Mouse (Mus musculus): ENCODE measurements around the gene Fam129b.
A peak's percentile ranks its signal among the peaks of the same experiment; 100 is the strongest.

Gene Fam129b

DNA sequence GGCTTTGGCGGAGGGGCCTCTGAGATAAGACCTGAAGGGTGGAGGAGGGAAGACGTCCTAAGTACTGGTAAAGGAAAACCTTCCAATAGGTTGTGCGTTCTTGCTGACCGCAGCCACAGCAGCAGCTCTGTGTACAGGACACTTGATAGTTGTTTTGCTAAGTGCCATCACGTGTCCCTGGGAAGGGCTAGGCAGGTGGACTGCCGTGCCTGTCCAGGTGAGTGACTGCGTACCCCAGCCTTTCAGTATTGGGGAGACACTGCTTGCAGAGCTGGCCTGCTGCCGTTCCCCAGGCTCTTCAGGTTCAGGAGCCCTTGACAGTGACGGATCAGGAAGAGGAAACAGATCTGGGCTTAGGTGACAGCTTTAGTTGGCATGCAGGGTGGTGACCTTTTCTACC lies 15.4 kb downstream of the Fam129b start:
- no peak for DNase-seq (ENCODE audit: low read depth, low spot score)

GRCm38 (mm10) chr2:32892490-32892889 lies 16.6 kb downstream of the Fam129b start:
- no peak for DNase-seq (ENCODE audit: low read depth, low spot score)

DNA sequence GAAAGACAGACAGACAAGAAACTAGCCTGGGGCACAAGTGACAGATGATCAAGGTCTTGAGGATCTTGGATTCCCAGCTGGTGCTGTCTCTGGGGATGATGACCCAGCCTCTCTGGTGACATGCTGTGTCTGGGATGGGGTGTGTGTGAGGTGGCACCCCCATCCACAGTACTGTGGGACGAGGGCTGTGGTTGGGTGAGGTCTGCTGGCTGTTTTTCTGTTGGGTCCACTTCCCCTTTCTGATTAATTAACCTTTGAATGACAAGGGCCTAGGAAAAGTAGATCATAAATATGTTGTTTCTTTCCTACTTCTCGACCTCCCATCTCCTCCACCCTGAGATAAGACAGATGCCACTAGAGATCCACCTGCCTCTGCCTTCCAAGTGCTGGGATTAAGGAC lies 18.2 kb downstream of the Fam129b start:
- DNase-seq (ENCODE audit: low read depth, low spot score), result no peak

DNA sequence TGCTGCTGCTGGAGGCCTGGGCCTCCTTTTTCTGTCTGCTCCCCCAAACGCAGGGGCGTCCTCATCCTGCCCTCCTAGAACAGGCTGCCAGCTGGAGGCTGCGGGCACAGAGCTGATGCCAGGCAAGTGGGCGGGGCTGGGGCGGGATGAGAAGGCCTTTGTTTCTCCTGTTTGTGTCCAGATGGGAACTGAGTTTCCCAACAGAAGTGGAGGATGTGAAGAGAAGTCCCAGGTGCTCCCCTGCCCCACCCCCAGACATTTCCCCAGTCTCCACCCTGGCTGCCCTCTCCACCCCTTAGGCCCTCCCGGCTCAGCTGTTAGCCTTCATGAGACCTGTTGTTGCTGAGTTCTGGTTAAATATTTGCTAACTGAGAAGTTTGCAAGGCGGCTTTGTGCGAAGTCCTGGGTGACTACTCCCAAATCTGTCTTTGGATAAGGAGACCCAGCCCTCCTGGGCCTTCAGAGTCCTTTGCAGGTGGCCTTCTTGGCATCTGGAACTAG lies 19.7 kb downstream of the Fam129b start:
- no peak for DNase-seq (ENCODE audit: low read depth, low spot score)

DNA sequence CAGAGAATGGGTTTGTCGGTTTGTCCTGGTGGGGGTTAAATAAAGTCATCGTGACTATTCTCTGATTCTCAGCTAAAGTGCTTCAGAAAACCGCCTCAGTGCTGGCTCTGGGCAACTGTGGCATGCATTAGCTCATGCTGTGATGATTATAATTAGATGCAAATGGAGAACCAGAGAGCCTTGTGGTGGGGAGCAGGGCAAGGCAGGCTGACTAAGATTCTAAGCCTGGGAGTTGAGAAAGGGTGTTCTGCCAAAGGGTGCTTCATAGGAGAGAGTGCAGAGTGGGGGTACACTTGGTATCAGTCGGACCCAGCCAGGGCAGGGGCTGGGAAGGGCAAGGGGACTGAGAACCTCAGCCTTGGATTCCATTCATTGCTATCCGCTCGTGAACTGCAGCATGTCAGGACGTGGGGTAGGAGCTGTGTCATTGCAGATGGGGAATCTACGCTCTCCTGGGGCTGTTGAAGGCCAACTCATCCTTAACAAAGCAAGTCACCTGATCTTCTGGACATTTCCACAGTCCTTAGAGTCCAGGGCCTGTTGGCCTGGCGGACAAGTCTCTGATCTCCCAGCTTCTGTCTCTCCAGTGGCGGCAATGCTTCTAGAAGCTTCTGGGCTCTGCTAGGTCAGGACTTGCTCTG lies 20.7 kb downstream of the Fam129b start:
- DNase-seq (ENCODE audit: low read depth, low spot score), result no peak

GRCm38 (mm10) chr2:32898983-32899382 lies 23.1 kb downstream of the Fam129b start:
- DNase-seq (ENCODE audit: low read depth, low spot score), result no peak

- DNase-seq (ENCODE audit: low read depth, low spot score), result no peak
Observed at GRCm38 (mm10) chr2:32902126-32902525, 26.2 kb downstream of the Fam129b start.

- DNase-seq (ENCODE audit: low read depth, low spot score), result no peak
Observed at GRCm38 (mm10) chr2:32903470-32903869, 27.6 kb downstream of the Fam129b start.

DNA sequence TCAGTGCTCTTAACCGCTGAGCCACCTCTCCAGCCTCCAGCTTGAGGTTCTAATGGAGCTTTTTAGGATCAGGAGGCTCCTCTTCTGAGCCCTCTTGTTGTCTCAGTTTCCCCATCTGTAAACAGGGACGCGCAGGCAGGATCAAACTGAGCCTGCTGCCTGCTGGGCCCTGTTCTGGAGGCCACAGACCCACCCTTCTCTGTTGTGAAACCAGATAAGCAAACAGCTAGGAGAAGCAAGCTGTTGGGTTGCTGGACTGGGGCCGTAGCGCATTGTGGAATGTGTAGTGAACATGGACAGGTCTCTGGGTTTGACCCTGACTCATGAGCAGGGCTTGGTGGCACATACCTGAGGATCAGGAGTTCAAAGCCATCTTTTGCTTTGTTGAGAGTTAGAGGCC lies 28.7 kb downstream of the Fam129b start:
- no peak for DNase-seq (ENCODE audit: low read depth, low spot score)

GRCm38 (mm10) chr2:32905297-32905696 lies 29.4 kb downstream of the Fam129b start:
- no peak for DNase-seq (ENCODE audit: low read depth, low spot score)

GRCm38 (mm10) chr2:32907442-32907841 lies 31.5 kb downstream of the Fam129b start:
- no peak for DNase-seq (ENCODE audit: low read depth, low spot score)

DNA sequence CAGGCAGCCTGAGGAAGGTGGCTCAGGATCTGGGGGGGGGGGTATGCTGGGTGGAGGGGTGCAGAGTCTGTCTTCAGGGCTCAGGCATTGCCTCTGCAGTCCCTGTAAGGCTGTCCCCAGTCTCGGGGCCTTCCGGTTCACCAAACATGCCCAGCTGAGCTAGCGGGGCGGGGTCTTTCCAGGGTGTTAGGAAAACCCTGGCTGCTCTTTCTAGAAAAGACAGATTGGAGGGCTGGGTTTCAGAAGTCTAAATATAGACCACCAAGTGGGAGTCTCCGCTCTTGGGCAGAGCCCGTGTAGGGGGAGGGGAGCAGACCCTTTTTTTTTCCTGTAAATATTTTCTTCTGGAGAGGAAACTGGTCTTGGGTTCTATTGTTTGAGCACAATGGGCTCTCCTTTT lies 32.4 kb downstream of the Fam129b start:
- DNase-seq (ENCODE audit: low read depth, low spot score), result no peak

- no peak for DNase-seq (ENCODE audit: low read depth, low spot score)
Observed at GRCm38 (mm10) chr2:32908796-32909195, 32.9 kb downstream of the Fam129b start.

- no peak for DNase-seq (ENCODE audit: low read depth, low spot score)
Observed at GRCm38 (mm10) chr2:32911639-32912182, 35.8 kb downstream of the Fam129b start.

- DNase-seq (ENCODE audit: low read depth, low spot score), result peak; percentile 80
Observed at GRCm38 (mm10) chr2:32912210-32912804, 36.4 kb downstream of the Fam129b start.

DNA sequence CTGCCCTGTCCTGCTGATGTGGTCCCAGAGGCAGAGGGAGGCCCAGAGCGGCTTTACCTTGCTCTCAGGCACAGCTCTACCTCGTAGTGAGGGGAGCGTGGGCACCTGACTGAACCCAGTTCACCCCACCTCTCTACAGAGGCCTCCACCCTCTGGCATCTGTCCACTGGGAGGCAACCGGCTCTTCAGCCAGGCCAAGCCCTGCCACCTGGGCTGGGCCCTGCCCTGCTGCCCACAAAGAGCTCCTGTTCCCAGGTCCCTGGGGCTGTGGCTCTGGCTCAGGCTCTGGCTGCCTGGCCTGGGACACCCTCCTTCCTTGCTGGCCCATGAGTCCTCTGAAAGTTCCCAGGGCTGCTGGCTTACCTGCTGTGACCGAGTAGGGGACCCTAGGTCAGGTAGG lies 38.4 kb downstream of the Fam129b start:
- no peak for DNase-seq (ENCODE audit: low read depth, low spot score)

DNA sequence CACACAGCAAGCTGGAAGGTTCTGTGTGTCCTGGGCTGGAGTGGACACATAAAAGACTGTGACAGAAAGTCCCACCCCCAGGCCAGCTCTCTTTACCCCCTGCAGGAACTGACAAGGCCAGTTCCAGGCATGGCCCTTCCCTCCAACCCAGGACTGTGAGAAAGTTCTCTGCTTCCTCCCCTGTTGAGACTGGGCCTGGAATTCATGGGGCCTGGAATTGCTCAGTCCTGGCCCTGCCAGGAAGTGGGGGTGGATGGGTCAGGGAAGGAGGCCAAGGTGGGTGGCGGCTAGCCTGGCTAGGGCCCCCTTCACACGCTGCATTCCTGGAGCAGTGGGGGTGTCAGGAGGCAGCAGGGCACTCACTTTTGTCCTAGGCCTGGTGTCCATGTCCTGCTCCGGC lies 39.0 kb downstream of the Fam129b start:
- no peak for DNase-seq (ENCODE audit: low read depth, low spot score)

DNA sequence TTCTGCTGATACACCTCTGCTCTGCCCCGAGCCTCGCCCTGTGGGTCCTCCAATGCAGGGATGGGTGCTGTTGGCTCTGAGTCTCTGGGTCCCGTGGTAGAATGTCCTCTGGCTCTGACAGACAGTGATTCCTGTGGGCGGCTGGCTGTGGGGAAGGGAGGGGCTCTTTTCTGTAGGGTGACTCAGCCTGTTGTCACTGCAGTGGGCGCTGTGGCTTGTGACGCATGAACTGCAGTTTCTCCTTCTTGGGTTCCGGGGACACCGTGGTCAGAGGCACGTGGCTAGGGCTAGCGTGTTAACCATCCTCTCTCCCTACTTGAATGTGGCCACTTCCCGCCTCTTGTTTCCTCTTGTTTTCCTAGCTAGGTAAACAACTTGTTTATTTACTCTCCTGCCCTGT lies 41.6 kb downstream of the Fam129b start:
- no peak for DNase-seq (ENCODE audit: low read depth, low spot score)

DNA sequence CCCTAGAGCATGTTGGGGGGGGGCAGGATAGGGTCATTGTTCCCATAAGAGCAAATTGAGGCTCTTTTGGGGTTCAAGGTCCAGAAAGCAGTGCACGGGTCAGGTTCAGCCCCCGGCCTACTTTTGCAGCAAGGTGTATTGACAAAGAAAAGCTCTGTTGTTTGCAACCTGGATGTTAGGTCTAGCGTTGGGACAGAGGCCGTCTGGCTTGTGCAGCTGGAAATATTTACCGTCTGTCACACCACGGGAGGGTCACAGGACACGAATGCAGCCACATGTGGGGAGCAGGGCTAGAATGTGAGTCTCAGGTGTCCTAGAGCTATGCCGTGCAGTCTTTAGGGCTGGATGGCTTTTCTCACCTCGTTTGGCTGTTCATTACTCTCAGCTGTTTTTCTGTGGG lies 42.5 kb downstream of the Fam129b start:
- DNase-seq (ENCODE audit: low read depth, low spot score), result no peak

GRCm38 (mm10) chr2:32921235-32921634 lies 45.3 kb downstream of the Fam129b start:
- no peak for DNase-seq (ENCODE audit: low read depth, low spot score)

- DNase-seq (ENCODE audit: low read depth, low spot score), result no peak
Observed at GRCm38 (mm10) chr2:32921801-32922380, 46.0 kb downstream of the Fam129b start.

GRCm38 (mm10) chr2:32922564-32922963 lies 46.6 kb downstream of the Fam129b start:
- no peak for DNase-seq (ENCODE audit: low read depth, low spot score)

All from embryo, embryonic 11.5 days (tissue).